Mouse (Mus musculus) adipose tissue, adult 10 weeks (tissue): ENCODE measurements around the gene Ubtd1. TPM values are rescaled to one million over a fixed set of nuclear protein-coding genes. Genes with fewer than 3 reads are reported as not detected.

Source experiments
- polyA plus RNA-seq: library from polyadenylated mRNA; stranded (reverse); fragments of 350-450 nt; fragmentation: Illumina TruSeq; extraction: RNeasy Lipid Tissue Mini Kit (QIAGEN cat#74804); gene quantifications from one replicate; pipeline ENCODE4 v1.2.3, GENCODE M21; 2014; ENCODE audit warnings: low read depth, low replicate concordance

The Ubtd1 gene
- polyA plus RNA-seq: 18.2 TPM

GRCm38 (mm10) chr19:41981595-41981927 lies at the start of gene Ubtd1:
TSS of gene Ubtd1 (plus strand) at chr19:41981763.

GRCm38 (mm10) chr19:41933179-41934086 lies 48.1 kb upstream of the Ubtd1 start, which contains the start of the genes Exosc1 and Zdhhc16:
TSS of gene Exosc1 (minus strand) at chr19:41933423.
TSS of gene Zdhhc16 (plus strand) at chr19:41933480.

GRCm38 (mm10) chr19:41980819-41981594 lies 556 bp upstream of the Ubtd1 start, which contains the start of gene Mms19:
TSS of gene Mms19 (minus strand) at chr19:41981157.

GRCm38 (mm10) chr19:42035456-42036248 lies 54.1 kb downstream of the Ubtd1 start, which contains the start of gene Ankrd2:
TSS of gene Ankrd2 (plus strand) at chr19:42036000.

GRCm38 (mm10) chr19:42045269-42046102 lies 63.9 kb downstream of the Ubtd1 start, which contains the start of gene Hoga1:
TSS of gene Hoga1 (plus strand) at chr19:42045610.

GRCm38 (mm10) chr19:42051948-42052347 lies 70.4 kb downstream of the Ubtd1 start, which contains the start of gene 4933411K16Rik:
TSS of gene 4933411K16Rik (plus strand) at chr19:42052248.

Other genes starting within 250 kb of the Ubtd1 start
- gene Slit1, start 238.1 kb upstream of the Ubtd1 start, polyA plus RNA-seq: 4.0 TPM
- gene Arhgap19, start 179.7 kb upstream of the Ubtd1 start, polyA plus RNA-seq: 5.2 TPM
- 2.4 TPM for gene Frat1, start 151.8 kb upstream of the Ubtd1 start, polyA plus RNA-seq
- gene Frat2, start 133.6 kb upstream of the Ubtd1 start, polyA plus RNA-seq: 1.3 TPM
- 5.9 TPM for gene Rrp12, start 85.6 kb upstream of the Ubtd1 start, polyA plus RNA-seq
- gene Pgam1, start 69.8 kb upstream of the Ubtd1 start, polyA plus RNA-seq: 174 TPM
- 25.6 TPM for gene Exosc1, start 48.3 kb upstream of the Ubtd1 start, polyA plus RNA-seq
- gene Zdhhc16, start 48.3 kb upstream of the Ubtd1 start, polyA plus RNA-seq: 39.8 TPM
- 31.2 TPM for gene Mms19, start 606 bp upstream of the Ubtd1 start, polyA plus RNA-seq
- not detected for gene Ankrd2, start 54.2 kb downstream of the Ubtd1 start, polyA plus RNA-seq
- gene Hoga1, start 63.8 kb downstream of the Ubtd1 start, polyA plus RNA-seq: 11.6 TPM
- gene 4933411K16Rik, start 70.5 kb downstream of the Ubtd1 start, polyA plus RNA-seq: 57.8 TPM
- gene Morn4, start 104.6 kb downstream of the Ubtd1 start, polyA plus RNA-seq: 15.0 TPM
- gene Pi4k2a, start 108.7 kb downstream of the Ubtd1 start, polyA plus RNA-seq: 26.9 TPM
- gene Avpi1, start 147.3 kb downstream of the Ubtd1 start, polyA plus RNA-seq: 31.0 TPM
- gene Marveld1, start 165.6 kb downstream of the Ubtd1 start, polyA plus RNA-seq: 32.6 TPM
- 41.7 TPM for gene Zfyve27, start 182.2 kb downstream of the Ubtd1 start, polyA plus RNA-seq
- gene Sfrp5, start 220.5 kb downstream of the Ubtd1 start, polyA plus RNA-seq: 9.2 TPM